Mouse (Mus musculus): Measurements from ENCODE around the gene Mc3r.

- TF ChIP-seq EP300 (IDR thresholded peaks at IDR 0.05; ENCODE audit: low read depth): no peak
- TF ChIP-seq CTCF (IDR thresholded peaks at IDR 0.05; ENCODE audit: low read depth): no peak
These were observed 10.1 kb upstream of the Mc3r start for GRCm38 (mm10) chr2:172238220-172238619.
